ENCODE assay signal across 8 mouse cellular contexts in genomic region chr8:70856541-70857197, GRCm38 (mm10). TPM values are rescaled to one million over a fixed set of nuclear protein-coding genes. Genes with fewer than 3 reads are reported as not detected.
DNase-seq lines count a peak whose midpoint lies in the region; ATAC-seq and TF ChIP-seq lines count a peak whose summit lies in the region.

No protein-coding gene starts in this region.

- 0 out of 2 replicates have a peak, but pooled peaks have one; percentile 7 for TF ChIP-seq CTCF in liver, embryonic 14.5 days (IDR thresholded peaks at IDR 0.05; ENCODE audit: low read depth)

- WGBS in embryonic facial prominence, embryonic 11.5 days, result 7% methylated on average over 33 of the region's 33 CpGs
- 10% methylated on average over 33 of the region's 33 CpGs for WGBS in heart, embryonic 11.5 days (ENCODE audit: insufficient replicate concordance)
- 5% methylated on average over 33 of the region's 33 CpGs for WGBS in kidney, embryonic 15.5 days
- WGBS in liver, embryonic 14.5 days (ENCODE audit: insufficient replicate concordance), result 8% methylated on average over 33 of the region's 33 CpGs
- WGBS in neural tube, embryonic 11.5 days, result 8% methylated on average over 33 of the region's 33 CpGs

- H3K27ac ChIP-seq in embryonic facial prominence, embryonic 11.5 days (replicated peaks; ENCODE audit: low read depth, low read length), result 0 out of 2 replicates have a peak overlapping the region, but pooled peaks have one; percentile 7
- H3K27ac ChIP-seq in heart, embryonic 11.5 days (ENCODE audit: low read depth, low read length), result no peak overlapping the region
- no peak overlapping the region for H3K27ac ChIP-seq in kidney, embryonic 15.5 days
- no peak overlapping the region for H3K27ac ChIP-seq in liver, embryonic 14.5 days
- no peak overlapping the region for H3K27ac ChIP-seq in neural tube, embryonic 11.5 days (ENCODE audit: low read depth, low read length)

- no peaks in the 10 kb centered on the region for H3K9me3 ChIP-seq in embryonic facial prominence, embryonic 11.5 days (replicated peaks; ENCODE audit: control insufficient read depth, low read length)
- no peaks in the 10 kb centered on the region for H3K9me3 ChIP-seq in heart, embryonic 11.5 days (replicated peaks; ENCODE audit: control insufficient read depth, low read length)
- H3K9me3 ChIP-seq in kidney, embryonic 15.5 days (replicated peaks), result no peaks in the 10 kb centered on the region
- H3K9me3 ChIP-seq in liver, embryonic 14.5 days (ENCODE audit: control insufficient read depth, low read length), result no peaks in the 10 kb centered on the region
- no peaks in the 10 kb centered on the region for H3K9me3 ChIP-seq in neural tube, embryonic 11.5 days (ENCODE audit: control insufficient read depth, low read length)

- H3K36me3 ChIP-seq in embryonic facial prominence, embryonic 11.5 days (replicated peaks; ENCODE audit: control insufficient read depth, insufficient read depth, low read depth, low read length), result no peaks in the 10 kb centered on the region
- no peaks in the 10 kb centered on the region for H3K36me3 ChIP-seq in heart, embryonic 11.5 days (ENCODE audit: control insufficient read depth, insufficient read depth, low read length)
- no peaks in the 10 kb centered on the region for H3K36me3 ChIP-seq in kidney, embryonic 15.5 days
- H3K36me3 ChIP-seq in liver, embryonic 14.5 days (replicated peaks; ENCODE audit: control insufficient read depth, insufficient read depth, low read depth), result no peaks in the 10 kb centered on the region
- no peaks in the 10 kb centered on the region for H3K36me3 ChIP-seq in neural tube, embryonic 11.5 days (ENCODE audit: control insufficient read depth, insufficient read depth, low read length)

- H3K4me1 ChIP-seq in embryonic facial prominence, embryonic 11.5 days (ENCODE audit: control insufficient read depth, insufficient read depth, low read length), result no peaks in the 10 kb centered on the region; the same call in 1 of the 2 replicates
- no peaks in the 10 kb centered on the region for H3K4me1 ChIP-seq in heart, embryonic 11.5 days (ENCODE audit: control insufficient read depth, insufficient read depth, low read length)
- H3K4me1 ChIP-seq in kidney, embryonic 15.5 days, result peaks cover 36% of the 10 kb centered on the region
- peaks cover 3 to 4% of the 10 kb centered on the region in 2 experiments for H3K4me1 ChIP-seq in liver, embryonic 14.5 days (replicated peaks; ENCODE audit: control insufficient read depth in 2 of 2, insufficient read depth in 2 of 2, low read length in 1 of 2)
- peaks cover 13% of the 10 kb centered on the region; the same call in 1 of the 2 replicates for H3K4me1 ChIP-seq in neural tube, embryonic 11.5 days (ENCODE audit: control insufficient read depth, insufficient read depth, low read length)

- H3K4me3 ChIP-seq in embryonic facial prominence, embryonic 11.5 days (ENCODE audit: low read depth, low read length), result peak overlapping the region; percentile 37
- H3K4me3 ChIP-seq in heart, embryonic 11.5 days (ENCODE audit: low read depth, low read length), result peak overlapping the region; percentile 45
- peak overlapping the region; percentile 54 for H3K4me3 ChIP-seq in kidney, embryonic 15.5 days (replicated peaks)
- H3K4me3 ChIP-seq in liver, embryonic 14.5 days (ENCODE audit: insufficient read depth in 1 of 2, low read depth in 2 of 2, low read length in 2 of 2), result peak overlapping the region; percentile 22 to 49; a peak in 3 of 4 replicates
- peak overlapping the region; percentile 34 for H3K4me3 ChIP-seq in neural tube, embryonic 11.5 days (ENCODE audit: low read depth, low read length)

- TF ChIP-seq EP300 in liver, embryonic 14.5 days (IDR thresholded peaks at IDR 0.05; ENCODE audit: low read depth), result no peak

- peak overlapping the region; percentile 80 for H3K4me2 ChIP-seq in embryonic facial prominence, embryonic 11.5 days (ENCODE audit: low read depth, low read length)
- peak overlapping the region; percentile 83 for H3K4me2 ChIP-seq in heart, embryonic 11.5 days
- peak overlapping the region; percentile 90 for H3K4me2 ChIP-seq in kidney, embryonic 15.5 days
- peak overlapping the region; percentile 75 for H3K4me2 ChIP-seq in liver, embryonic 14.5 days (ENCODE audit: low read depth)
- H3K4me2 ChIP-seq in neural tube, embryonic 11.5 days (ENCODE audit: low read depth), result peak overlapping the region; percentile 83

- ATAC-seq in embryonic facial prominence, embryonic 11.5 days (replicated peaks; ENCODE audit: insufficient number of reproducible peaks, low FRiP score, low TSS enrichment, low read depth), result peak; percentile 57; the same call in 1 of the 2 replicates
- ATAC-seq in heart, embryonic 11.5 days (replicated peaks; ENCODE audit: insufficient number of reproducible peaks, low FRiP score, low TSS enrichment), result peak; percentile 72
- peak; percentile 78 for ATAC-seq in kidney, embryonic 15.5 days (replicated peaks; ENCODE audit: low FRiP score)
- ATAC-seq in liver, embryonic 14.5 days (ENCODE audit: insufficient read depth), result peak; percentile 69
- ATAC-seq in neural tube, embryonic 11.5 days (ENCODE audit: insufficient read depth, low FRiP score, low TSS enrichment), result peak; percentile 82

- H3K9ac ChIP-seq in embryonic facial prominence, embryonic 11.5 days (replicated peaks; ENCODE audit: low read length), result peak overlapping the region; percentile 64
- H3K9ac ChIP-seq in heart, embryonic 11.5 days (ENCODE audit: low read depth, low read length), result peak overlapping the region; percentile 62
- peak overlapping the region; percentile 46 for H3K9ac ChIP-seq in kidney, embryonic 15.5 days
- peak overlapping the region; percentile 51 for H3K9ac ChIP-seq in liver, embryonic 14.5 days (replicated peaks)
- H3K9ac ChIP-seq in neural tube, embryonic 11.5 days (ENCODE audit: low read length), result peak overlapping the region; percentile 43

- DNase-seq in urinary bladder, postnatal 25 days (ENCODE audit: low spot score), result peak; percentile 68
- no peak for DNase-seq in urinary bladder, postnatal 10 days (ENCODE audit: low spot score)
- DNase-seq in embryonic facial prominence, embryonic 11.5 days (ENCODE audit: low spot score), result peak; percentile 78
- DNase-seq in liver, embryonic 14.5 days (ENCODE audit: low read depth in 3 of 3, low spot score in 3 of 3), result no peak
- DNase-seq in neural tube, embryonic 11.5 days (ENCODE audit: low spot score), result peak; percentile 79
- DNase-seq in T-cell, adult 2 months (ENCODE audit: low spot score), result no peak

- H3K27me3 ChIP-seq in embryonic facial prominence, embryonic 11.5 days (ENCODE audit: control insufficient read depth, insufficient read depth, low read length), result no peaks in the 10 kb centered on the region
- H3K27me3 ChIP-seq in heart, embryonic 11.5 days (ENCODE audit: control insufficient read depth, insufficient read depth, low read length), result peaks cover 28% of the 10 kb centered on the region
- H3K27me3 ChIP-seq in kidney, embryonic 15.5 days, result peaks cover 5% of the 10 kb centered on the region
- peaks cover 5% of the 10 kb centered on the region for H3K27me3 ChIP-seq in liver, embryonic 14.5 days (ENCODE audit: control insufficient read depth, insufficient read depth, low read length)
- peaks cover 4% of the 10 kb centered on the region; the same call in 1 of the 2 replicates for H3K27me3 ChIP-seq in neural tube, embryonic 11.5 days (ENCODE audit: control insufficient read depth, insufficient read depth, low read length)

RNA-seq across cellular contexts. Expression of gene Kcnn1, which starts 6.4 kb away (rescaled TPM):
- polyA plus RNA-seq in embryonic facial prominence, embryonic 11.5 days (2014; fragmentation: Nextera tagmentation; extraction: Ambion mirVana), result 2.9 and 4.0 TPM in 2 replicates
- polyA plus RNA-seq in heart, embryonic 11.5 days (2014; fragmentation: Nextera tagmentation; extraction: Ambion mirVana), result 0.55 and 1.1 TPM in 2 replicates
- 2.6 and 2.9 TPM in 2 replicates for polyA plus RNA-seq in kidney, embryonic 15.5 days (2015; fragmentation: Nextera tagmentation; extraction: Ambion mirVana)
- polyA plus RNA-seq in liver, embryonic 14.5 days (2012; rRNA removed), result 0.27 and 0.34 TPM in 2 replicates
- 0.08 and 0.17 TPM in 2 replicates for polyA plus RNA-seq in liver, embryonic 14.5 days (2014; fragmentation: Nextera tagmentation; extraction: Ambion mirVana)
- 14.0 and 14.1 TPM in 2 replicates for polyA plus RNA-seq in neural tube, embryonic 11.5 days (2014; fragmentation: Nextera tagmentation; extraction: Ambion mirVana)

RNA-seq across cellular contexts. Expression of gene Ccdc124, which starts 17.1 kb away (rescaled TPM):
- polyA plus RNA-seq in embryonic facial prominence, embryonic 11.5 days (2014; fragmentation: Nextera tagmentation; extraction: Ambion mirVana), result 149 and 150 TPM in 2 replicates
- 102 and 109 TPM in 2 replicates for polyA plus RNA-seq in heart, embryonic 11.5 days (2014; fragmentation: Nextera tagmentation; extraction: Ambion mirVana)
- polyA plus RNA-seq in kidney, embryonic 15.5 days (2015; fragmentation: Nextera tagmentation; extraction: Ambion mirVana), result 115 and 123 TPM in 2 replicates
- 20.4 and 34.3 TPM in 2 replicates for polyA plus RNA-seq in liver, embryonic 14.5 days (2012; rRNA removed)
- 54.1 and 56.3 TPM in 2 replicates for polyA plus RNA-seq in liver, embryonic 14.5 days (2014; fragmentation: Nextera tagmentation; extraction: Ambion mirVana)
- 152 and 155 TPM in 2 replicates for polyA plus RNA-seq in neural tube, embryonic 11.5 days (2014; fragmentation: Nextera tagmentation; extraction: Ambion mirVana)

RNA-seq across cellular contexts. Expression of gene Arrdc2, which starts 17.1 kb away (rescaled TPM):
- polyA plus RNA-seq in embryonic facial prominence, embryonic 11.5 days (2014; fragmentation: Nextera tagmentation; extraction: Ambion mirVana), result 5.1 and 5.3 TPM in 2 replicates
- polyA plus RNA-seq in heart, embryonic 11.5 days (2014; fragmentation: Nextera tagmentation; extraction: Ambion mirVana), result 2.4 and 3.2 TPM in 2 replicates
- polyA plus RNA-seq in kidney, embryonic 15.5 days (2015; fragmentation: Nextera tagmentation; extraction: Ambion mirVana), result 5.0 and 6.5 TPM in 2 replicates
- 33.9 and 35.0 TPM in 2 replicates for polyA plus RNA-seq in liver, embryonic 14.5 days (2012; rRNA removed)
- polyA plus RNA-seq in liver, embryonic 14.5 days (2014; fragmentation: Nextera tagmentation; extraction: Ambion mirVana), result 9.5 and 14.3 TPM in 2 replicates
- polyA plus RNA-seq in neural tube, embryonic 11.5 days (2014; fragmentation: Nextera tagmentation; extraction: Ambion mirVana), result 8.8 and 10.2 TPM in 2 replicates

RNA-seq across cellular contexts. Expression of gene Slc5a5, which starts 35.9 kb away (rescaled TPM):
- polyA plus RNA-seq in embryonic facial prominence, embryonic 11.5 days (2014; fragmentation: Nextera tagmentation; extraction: Ambion mirVana), result 0.27 and 0.43 TPM in 2 replicates
- polyA plus RNA-seq in heart, embryonic 11.5 days (2014; fragmentation: Nextera tagmentation; extraction: Ambion mirVana), result 0.06 TPM in 1 of 2 replicates, not detected in the other
- polyA plus RNA-seq in kidney, embryonic 15.5 days (2015; fragmentation: Nextera tagmentation; extraction: Ambion mirVana), result 0.06 and 0.25 TPM in 2 replicates
- polyA plus RNA-seq in liver, embryonic 14.5 days (2012; rRNA removed), result 0.06 and 0.10 TPM in 2 replicates
- 0.03 and 0.05 TPM in 2 replicates for polyA plus RNA-seq in liver, embryonic 14.5 days (2014; fragmentation: Nextera tagmentation; extraction: Ambion mirVana)
- polyA plus RNA-seq in neural tube, embryonic 11.5 days (2014; fragmentation: Nextera tagmentation; extraction: Ambion mirVana), result 0.87 and 1.1 TPM in 2 replicates

RNA-seq across cellular contexts. Expression of gene Rpl18a, which starts 40.5 kb away (rescaled TPM):
- 3,270 and 3,568 TPM in 2 replicates for polyA plus RNA-seq in embryonic facial prominence, embryonic 11.5 days (2014; fragmentation: Nextera tagmentation; extraction: Ambion mirVana)
- polyA plus RNA-seq in heart, embryonic 11.5 days (2014; fragmentation: Nextera tagmentation; extraction: Ambion mirVana), result 2,782 and 3,146 TPM in 2 replicates
- 4,326 and 4,329 TPM in 2 replicates for polyA plus RNA-seq in kidney, embryonic 15.5 days (2015; fragmentation: Nextera tagmentation; extraction: Ambion mirVana)
- 2,449 and 2,899 TPM in 2 replicates for polyA plus RNA-seq in liver, embryonic 14.5 days (2012; rRNA removed)
- 3,155 and 3,211 TPM in 2 replicates for polyA plus RNA-seq in liver, embryonic 14.5 days (2014; fragmentation: Nextera tagmentation; extraction: Ambion mirVana)
- 3,152 and 3,217 TPM in 2 replicates for polyA plus RNA-seq in neural tube, embryonic 11.5 days (2014; fragmentation: Nextera tagmentation; extraction: Ambion mirVana)

Comparison
In these comparisons a context has a peak if more than half of its experiments do, and no peak if none do; other contexts are left out.
1. DNase-seq: peak in urinary bladder, postnatal 25 days (single experiment), embryonic facial prominence, embryonic 11.5 days (single experiment) and neural tube, embryonic 11.5 days (single experiment); none in urinary bladder, postnatal 10 days (single experiment), liver, embryonic 14.5 days (0 of 3) and T-cell, adult 2 months (single experiment).
2. Peak in every context shown above with its lines, with median percentiles within 50 percentile points of each other: ATAC-seq, H3K4me2 ChIP-seq, H3K4me3 ChIP-seq and H3K9ac ChIP-seq.